Mouse (Mus musculus) heart, embryonic 10.5 days (tissue): ENCODE data around the gene Stab1. TPM values are rescaled to one million over a fixed set of nuclear protein-coding genes. Genes with fewer than 3 reads are reported as not detected.

Experiments
- DNase-seq: peaks from one replicate; pipeline ENCODE4 v3.0.0-alpha.2; 2017; ENCODE audit warnings: low spot score
- H3K27ac ChIP-seq: fragments of 300-500 bp; sonication (generic); 2 replicates; pipeline ENCODE4 v1.5.1; 2016; ENCODE audit warnings: mild to moderate bottlenecking
- H3K27me3 ChIP-seq: fragments of 300-500 bp; sonication (generic); 2 replicates; pipeline ENCODE4 v1.6.1; 2016; ENCODE audit warnings: mild to moderate bottlenecking; ENCODE audit not compliant: poor library complexity, insufficient read depth, severe bottlenecking
- H3K36me3 ChIP-seq: fragments of 300-500 bp; sonication (generic); 2 replicates; pipeline ENCODE4 v1.6.1; 2016; ENCODE audit warnings: mild to moderate bottlenecking, moderate library complexity
- H3K4me1 ChIP-seq: fragments of 300-500 bp; sonication (generic); 2 replicates; pipeline ENCODE4 v1.6.1; 2016; ENCODE audit warnings: mild to moderate bottlenecking
- H3K4me3 ChIP-seq: fragments of 300-500 bp; sonication (generic); 2 replicates; pipeline ENCODE4 v1.5.1; 2016; ENCODE audit warnings: mild to moderate bottlenecking, moderate library complexity
- H3K9me3 ChIP-seq: fragments of 300-500 bp; sonication (generic); 2 replicates; pipeline ENCODE4 v1.6.1; 2016; ENCODE audit warnings: mild to moderate bottlenecking, moderate library complexity
- WGBS: fragments of 180-500 bp; shearing (Covaris S2); methylation state at CpG from one replicate; pipeline ENCODE4 v1.1.7; 2016; 5-methylcytosine and 5-hydroxymethylcytosine counted together
- polyA plus RNA-seq: library from polyadenylated mRNA; unstranded; fragments of >200 nt; fragmentation: Nextera tagmentation; extraction: Ambion mirVana; gene quantifications from 2 replicates; pipeline ENCODE4 v1.2.1, GENCODE M21; 2016

The Stab1 gene
- polyA plus RNA-seq, 1 experiment from 2014 or later = 28.9 TPM

- H3K27me3 ChIP-seq = no peaks in the 10 kb centered on the region
- no peak for DNase-seq
- H3K4me3 ChIP-seq = no peak overlapping the region
- WGBS = 56% methylated on average over 3 of the region's 3 CpGs
- no peaks in the 10 kb centered on the region for H3K9me3 ChIP-seq
- 0 out of 2 replicates have a peak, but pooled peaks cover 4% of the 10 kb centered on the region for H3K4me1 ChIP-seq
- peaks cover 86% of the 10 kb centered on the region for H3K36me3 ChIP-seq
- no peak overlapping the region for H3K27ac ChIP-seq
Measured at GRCm38 (mm10) chr14:31110613-31111012, 57.8 kb downstream of the Stab1 start.

- 88% methylated on average over 2 of the region's 2 CpGs for WGBS
- Histone ChIP-seq H3K4me1 (no peaks in the 10 kb centered on the region), H3K9me3 (no peaks in the 10 kb centered on the region), H3K36me3 (peaks cover 82% of the 10 kb centered on the region), H3K27me3 (no peaks in the 10 kb centered on the region), H3K27ac (no peak overlapping the region), H3K4me3 (no peak overlapping the region)
- no peak for DNase-seq
Measured at GRCm38 (mm10) chr14:31105156-31105555, 63.3 kb downstream of the Stab1 start.

GRCm38 (mm10) chr14:31089918-31090317 is 78.5 kb downstream of the Stab1 start:
- Histone ChIP-seq H3K4me1 (no peaks in the 10 kb centered on the region), H3K9me3 (no peaks in the 10 kb centered on the region), H3K36me3 (peaks cover 88% of the 10 kb centered on the region), H3K4me3 (no peak overlapping the region), H3K27me3 (no peaks in the 10 kb centered on the region), H3K27ac (no peak overlapping the region)
- WGBS = 79% methylated on average over 1 of the region's 1 CpGs
- no peak for DNase-seq

Other genes starting within 250 kb of the Stab1 start
- gene Itih3, start 244.9 kb downstream of the Stab1 start, polyA plus RNA-seq = 0.64 and 5.0 TPM in 2 replicates
- 0.16 and 2.1 TPM in 2 replicates for gene Itih1, start 225.4 kb downstream of the Stab1 start, polyA plus RNA-seq
- gene Nek4, start 217.3 kb downstream of the Stab1 start, polyA plus RNA-seq = 7.3 and 13.4 TPM in 2 replicates
- 41.2 and 46.7 TPM in 2 replicates for gene Glt8d1, start 167.2 kb downstream of the Stab1 start, polyA plus RNA-seq
- gene Spcs1, start 167.0 kb downstream of the Stab1 start, polyA plus RNA-seq = 290 and 338 TPM in 2 replicates
- gene Pbrm1, start 149.5 kb downstream of the Stab1 start, polyA plus RNA-seq = 121 and 132 TPM in 2 replicates
- gene Gnl3, start 149.5 kb downstream of the Stab1 start, polyA plus RNA-seq = 85.5 and 133 TPM in 2 replicates
- 66.2 and 73.3 TPM in 2 replicates for gene Smim4, start 39.7 kb downstream of the Stab1 start, polyA plus RNA-seq
- 422 and 507 TPM in 2 replicates for gene Nt5dc2, start 37.6 kb downstream of the Stab1 start, polyA plus RNA-seq
- 1,899 and 2,942 TPM in 2 replicates for gene Tnnc1, start 39.7 kb upstream of the Stab1 start, polyA plus RNA-seq
- 457 and 500 TPM in 2 replicates for gene Nisch, start 48.3 kb upstream of the Stab1 start, polyA plus RNA-seq
- gene Sema3g, start 49.2 kb upstream of the Stab1 start, polyA plus RNA-seq = 0.47 and 0.54 TPM in 2 replicates
- gene Phf7, start 82.7 kb upstream of the Stab1 start, polyA plus RNA-seq = 8.4 and 11.8 TPM in 2 replicates
- gene Bap1, start 82.8 kb upstream of the Stab1 start, polyA plus RNA-seq = 76.2 and 80.7 TPM in 2 replicates
- 1.6 and 2.8 TPM in 2 replicates for gene Dnah1, start 155.3 kb upstream of the Stab1 start, polyA plus RNA-seq
- gene Capn7, start 168.0 kb upstream of the Stab1 start, polyA plus RNA-seq = 37.1 and 40.8 TPM in 2 replicates